Mouse (Mus musculus): ENCODE data around the gene Cytl1. TPM values are rescaled to one million over a fixed set of nuclear protein-coding genes. Genes with fewer than 3 reads are reported as not detected.

Gene Cytl1
- total RNA-seq, 2 experiments from 2014 or later = 0.37 to 0.81 TPM

- no peak for DNase-seq
These were observed 35.6 kb downstream of the Cytl1 start for GRCm38 (mm10) chr5:37770870-37771269.

- no peak for DNase-seq
These were observed 38.7 kb downstream of the Cytl1 start for GRCm38 (mm10) chr5:37774011-37774410.

DNA sequence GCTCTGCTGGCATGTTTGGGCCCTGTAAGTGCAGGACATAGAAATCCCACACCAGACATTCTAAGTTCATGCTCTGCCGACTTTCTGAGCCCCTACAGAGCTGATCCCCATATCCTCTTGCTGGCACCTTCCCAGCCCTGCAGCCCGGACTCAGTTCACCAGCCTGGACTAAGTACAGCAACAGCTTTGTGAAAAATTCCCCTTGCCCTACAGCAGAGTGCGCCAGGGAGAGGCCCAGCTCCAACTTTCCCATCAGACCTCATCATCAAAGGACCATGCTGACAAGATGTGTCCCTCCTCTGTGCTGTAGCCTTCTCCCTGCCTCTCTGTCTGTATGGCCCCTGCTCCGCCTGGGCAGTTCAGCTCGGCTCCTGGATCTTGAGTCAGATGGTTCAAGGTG is 40.4 kb downstream of the Cytl1 start:
- DNase-seq = no peak

DNA sequence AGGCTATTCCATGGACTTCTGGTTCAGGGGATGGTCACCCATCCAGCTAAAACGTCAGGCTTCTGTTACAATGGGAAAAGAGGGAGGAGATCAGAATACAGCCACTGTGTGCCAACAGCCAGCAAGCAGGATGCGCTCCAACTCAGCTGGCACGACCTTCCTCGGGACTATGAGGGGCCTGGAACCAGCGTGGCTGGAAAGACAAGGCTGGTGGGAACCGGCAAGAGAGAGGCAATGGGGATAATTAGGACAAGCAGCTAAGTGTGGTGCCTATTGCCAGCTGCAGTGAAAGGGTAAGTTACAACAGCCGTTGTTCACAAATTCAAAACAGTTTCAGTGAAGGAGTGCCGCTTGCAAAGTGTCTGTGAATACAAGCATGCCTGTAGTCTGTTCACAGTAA is 48.0 kb downstream of the Cytl1 start:
- peak; percentile 36 to 56 for DNase-seq

- no peak for DNase-seq
These were observed 49.6 kb downstream of the Cytl1 start for GRCm38 (mm10) chr5:37784847-37785391.

Other genes with a start within 250 kb of the Cytl1 start
- 1 to 10 TPM; 6.4 to 7.7 TPM for gene Stk32b, start 18.3 kb upstream of the Cytl1 start, total RNA-seq (2021)
- 1 to 10 TPM; 4.7 to 5.8 TPM for gene Msx1, start 89.1 kb downstream of the Cytl1 start, total RNA-seq (2021)